Mouse (Mus musculus) intestine, embryonic 16.5 days (tissue): ENCODE data around the gene Gabrb1. TPM values are rescaled to one million over a fixed set of nuclear protein-coding genes. Genes with fewer than 3 reads are reported as not detected.

Experiments
- ATAC-seq: fragments of 200-750 bp; cut with Nextera tagmentation; 2 replicates; pipeline ENCODE4 v1.8.0; 2017; ENCODE audit warnings: moderate TSS enrichment, moderate library complexity
- H3K27ac ChIP-seq: fragments of 300-500 bp; sonication (generic); 2 replicates; pipeline ENCODE4 v1.5.1; 2014; ENCODE audit warnings: mild to moderate bottlenecking, low read length
- H3K27me3 ChIP-seq: fragments of 300-500 bp; sonication (generic); replicated peaks from 2 replicates; pipeline ENCODE4 v1.6.1; 2014; ENCODE audit warnings: low read length, control low read depth, mixed read lengths; ENCODE audit not compliant: control insufficient read depth, insufficient read depth
- H3K36me3 ChIP-seq: fragments of 300-500 bp; sonication (generic); 2 replicates; pipeline ENCODE4 v1.6.1; 2014; ENCODE audit warnings: low read length, control low read depth; ENCODE audit not compliant: control insufficient read depth, insufficient read depth
- H3K4me1 ChIP-seq: fragments of 300-500 bp; sonication (generic); 2 replicates; pipeline ENCODE4 v1.6.1; 2014; ENCODE audit warnings: low read length, control low read depth, mixed read lengths; ENCODE audit not compliant: control insufficient read depth, insufficient read depth
- H3K4me2 ChIP-seq: fragments of 300-500 bp; sonication (generic); 2 replicates; pipeline ENCODE4 v1.6.1; 2014; ENCODE audit warnings: low read depth, low read length, control low read depth
- H3K4me3 ChIP-seq: fragments of 300-500 bp; sonication (generic); 2 replicates; pipeline ENCODE4 v1.5.1; 2014; ENCODE audit warnings: mild to moderate bottlenecking, low read length
- H3K9ac ChIP-seq: fragments of 300-500 bp; sonication (generic); 2 replicates; pipeline ENCODE4 v1.6.1; 2014; ENCODE audit warnings: low read depth, low read length
- H3K9me3 ChIP-seq: fragments of 300-500 bp; sonication (generic); 2 replicates; pipeline ENCODE4 v1.6.1; 2016; ENCODE audit warnings: low read length, control low read depth; ENCODE audit not compliant: control insufficient read depth
- WGBS: fragments of 180-500 bp; shearing (Covaris S2); extraction: QIAGEN DNeasy Blood & Tissue Kit; methylation state at CpG from one replicate; pipeline ENCODE4 v1.1.7; 2014; 5-methylcytosine and 5-hydroxymethylcytosine counted together
- polyA plus RNA-seq: library from polyadenylated mRNA; unstranded; fragments of >200 nt; fragmentation: Nextera tagmentation; extraction: Ambion mirVana; gene quantifications from 2 replicates; pipeline ENCODE4 v1.2.1, GENCODE M21; 2015

Gabrb1 gene
- polyA plus RNA-seq, 1 experiment from 2014 or later = 0.35 TPM

DNA sequence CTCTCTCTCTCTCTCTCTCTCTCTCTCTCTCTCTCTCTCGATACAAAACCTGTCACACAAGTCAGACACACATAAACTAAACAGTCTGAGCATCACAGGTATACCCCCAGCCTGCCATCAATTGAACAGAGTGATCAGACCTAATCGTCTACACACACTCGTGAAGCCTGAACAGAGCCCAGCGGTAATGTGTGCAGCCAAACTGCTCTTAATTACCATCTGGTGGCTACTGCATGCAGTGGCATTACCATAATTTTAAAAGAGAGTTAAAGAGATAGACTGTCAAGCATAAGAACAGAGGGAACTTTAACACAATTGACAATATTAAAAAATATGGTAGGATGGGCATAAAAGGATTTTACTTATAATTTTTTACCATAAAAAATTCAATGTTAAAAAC is 7.7 kb downstream of the Gabrb1 start:
- 45% methylated on average over 4 of the region's 4 CpGs for WGBS
- no peaks in the 10 kb centered on the region for H3K9me3 ChIP-seq
- H3K4me3 ChIP-seq = no peak overlapping the region
- no peaks in the 10 kb centered on the region for H3K4me1 ChIP-seq
- H3K36me3 ChIP-seq = no peaks in the 10 kb centered on the region
- ATAC-seq = no peak
- no peak overlapping the region for H3K9ac ChIP-seq
- H3K4me2 ChIP-seq = no peak overlapping the region
- H3K27ac ChIP-seq = no peak overlapping the region
- H3K27me3 ChIP-seq = no peaks in the 10 kb centered on the region

- Histone ChIP-seq H3K4me1 (peaks cover 10% of the 10 kb centered on the region; the same call in 1 of the 2 replicates), H3K9me3 (no peaks in the 10 kb centered on the region), H3K4me2 (peak overlapping the region; percentile 94), H3K4me3 (peak overlapping the region; percentile 55), H3K36me3 (no peaks in the 10 kb centered on the region), H3K27ac (no peak overlapping the region), H3K9ac (no peak overlapping the region), H3K27me3 (no peaks in the 10 kb centered on the region; the same call in 1 of the 2 replicates)
- no peak for ATAC-seq
- 2% methylated on average over 19 of the region's 19 CpGs for WGBS
Observed at GRCm38 (mm10) chr5:71699696-71700467, 42.0 kb downstream of the Gabrb1 start.

- Histone ChIP-seq H3K27ac (no peak overlapping the region), H3K36me3 (no peaks in the 10 kb centered on the region), H3K4me3 (peak overlapping the region; percentile 55), H3K4me1 (peaks cover 10% of the 10 kb centered on the region; the same call in 1 of the 2 replicates), H3K9ac (peak overlapping the region; percentile 62), H3K27me3 (no peaks in the 10 kb centered on the region; the same call in 1 of the 2 replicates), H3K9me3 (no peaks in the 10 kb centered on the region), H3K4me2 (peak overlapping the region; percentile 94)
- ATAC-seq = peak; percentile 94
- WGBS = under 1% methylated on average over 46 of the region's 46 CpGs
Observed at GRCm38 (mm10) chr5:71700468-71701272, 42.8 kb downstream of the Gabrb1 start.

DNA sequence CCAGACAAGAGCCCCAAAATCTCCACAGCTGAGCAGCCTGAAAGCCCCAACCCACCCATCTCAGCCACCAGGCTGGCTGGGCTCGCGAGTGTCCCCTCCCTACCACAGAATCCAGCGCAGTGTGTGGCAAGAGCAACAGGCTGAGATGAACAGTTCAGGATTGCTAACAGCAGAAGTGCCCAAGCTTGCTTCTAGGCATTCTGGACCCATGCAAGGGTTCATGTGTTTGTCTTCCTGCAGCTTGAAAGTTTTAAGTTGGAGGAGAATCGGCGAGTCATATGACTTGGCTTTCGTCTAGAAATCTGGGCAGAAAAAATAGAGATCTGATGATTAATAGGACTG is 43.3 kb downstream of the Gabrb1 start:
- Histone ChIP-seq H3K4me2 (peak overlapping the region; percentile 94), H3K9ac (peak overlapping the region; percentile 62), H3K4me1 (peaks cover 10% of the 10 kb centered on the region; the same call in 1 of the 2 replicates), H3K27me3 (no peaks in the 10 kb centered on the region; the same call in 1 of the 2 replicates), H3K4me3 (peak overlapping the region; percentile 55), H3K36me3 (no peaks in the 10 kb centered on the region), H3K9me3 (no peaks in the 10 kb centered on the region), H3K27ac (no peak overlapping the region)
- 5% methylated on average over 6 of the region's 6 CpGs for WGBS
- peak; percentile 78 for ATAC-seq

DNA sequence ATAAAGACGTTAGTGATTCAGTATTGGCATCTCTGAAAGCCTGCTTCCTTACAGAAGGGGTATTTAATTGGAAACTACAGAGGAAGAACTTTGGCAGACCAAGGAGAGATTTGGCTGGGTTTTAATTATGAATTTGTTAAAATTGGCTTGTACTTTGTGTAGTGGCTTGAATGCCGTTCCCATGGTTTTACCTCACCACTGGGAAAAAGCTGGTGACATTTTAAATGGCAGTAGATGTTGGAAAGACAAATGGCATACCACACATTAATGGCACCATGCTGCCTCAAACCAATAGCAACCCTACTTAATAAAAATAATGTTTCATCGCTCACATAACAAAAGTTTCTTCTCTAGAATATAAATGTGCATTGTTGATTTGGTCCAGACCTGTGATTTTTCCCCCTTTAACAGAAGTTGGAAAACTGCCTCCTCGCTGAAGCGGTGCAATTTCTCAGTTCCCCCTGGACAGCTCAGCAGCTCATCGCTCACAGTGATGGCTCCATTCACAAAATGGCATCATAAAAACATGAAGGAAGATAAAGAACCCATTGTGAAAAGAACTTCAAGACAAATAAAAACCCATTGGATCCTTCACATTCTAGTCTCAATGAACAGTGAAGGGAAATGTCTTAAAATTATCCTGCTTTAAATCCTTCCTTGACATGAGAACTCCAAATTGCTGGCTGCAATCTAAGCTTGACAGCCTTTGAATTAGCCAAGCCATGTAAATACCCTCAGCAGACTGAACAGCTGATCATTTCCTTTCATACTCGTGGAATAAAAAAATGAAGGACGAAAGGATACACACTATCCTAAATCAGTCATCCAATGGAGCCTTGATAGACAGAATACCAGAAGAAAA is 75.2 kb downstream of the Gabrb1 start:
- no peak for ATAC-seq
- no peak overlapping the region for H3K4me3 ChIP-seq
- no peaks in the 10 kb centered on the region for H3K36me3 ChIP-seq
- H3K4me1 ChIP-seq = no peaks in the 10 kb centered on the region
- WGBS = 80% methylated on average over 8 of the region's 8 CpGs
- no peak overlapping the region for H3K9ac ChIP-seq
- H3K4me2 ChIP-seq = no peak overlapping the region
- no peak overlapping the region for H3K27ac ChIP-seq
- H3K27me3 ChIP-seq = no peaks in the 10 kb centered on the region
- H3K9me3 ChIP-seq = no peaks in the 10 kb centered on the region

DNA sequence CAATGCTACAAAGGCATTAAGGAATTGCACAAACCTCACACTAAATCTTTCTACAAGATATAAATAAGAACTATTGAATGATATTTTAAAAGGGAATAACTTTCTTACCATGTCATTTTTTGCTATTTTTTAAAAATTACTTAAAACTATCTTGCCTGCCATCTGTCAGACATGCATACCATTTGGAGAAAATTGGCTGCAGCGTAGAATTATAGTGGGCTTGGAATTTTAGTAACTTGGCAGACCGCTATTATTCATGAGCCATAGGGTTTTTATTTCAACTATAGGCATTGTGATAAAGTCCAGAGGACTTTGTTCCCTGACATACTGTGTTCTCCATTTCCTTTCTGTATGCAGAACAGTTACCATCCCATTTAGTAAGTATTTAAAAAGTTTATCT is 89.5 kb downstream of the Gabrb1 start:
- 65% methylated on average over 2 of the region's 2 CpGs for WGBS
- ATAC-seq = no peak
- H3K27me3 ChIP-seq = no peaks in the 10 kb centered on the region
- no peak overlapping the region for H3K9ac ChIP-seq
- H3K9me3 ChIP-seq = no peaks in the 10 kb centered on the region
- H3K4me2 ChIP-seq = no peak overlapping the region
- H3K27ac ChIP-seq = no peak overlapping the region
- no peaks in the 10 kb centered on the region for H3K4me1 ChIP-seq
- no peaks in the 10 kb centered on the region for H3K36me3 ChIP-seq
- no peak overlapping the region for H3K4me3 ChIP-seq

GRCm38 (mm10) chr5:71753966-71754365 is 96.1 kb downstream of the Gabrb1 start:
- Histone ChIP-seq H3K9ac (no peak overlapping the region), H3K9me3 (no peaks in the 10 kb centered on the region), H3K27me3 (no peaks in the 10 kb centered on the region), H3K27ac (no peak overlapping the region), H3K36me3 (no peaks in the 10 kb centered on the region), H3K4me2 (no peak overlapping the region), H3K4me1 (no peaks in the 10 kb centered on the region), H3K4me3 (no peak overlapping the region)
- 81% methylated on average over 5 of the region's 5 CpGs for WGBS
- no peak for ATAC-seq

- H3K36me3 ChIP-seq = no peaks in the 10 kb centered on the region
- H3K9me3 ChIP-seq = no peaks in the 10 kb centered on the region
- H3K4me1 ChIP-seq = no peaks in the 10 kb centered on the region
- 95% methylated on average over 6 of the region's 6 CpGs for WGBS
- H3K4me3 ChIP-seq = no peak overlapping the region
- H3K9ac ChIP-seq = no peak overlapping the region
- no peak overlapping the region for H3K4me2 ChIP-seq
- no peaks in the 10 kb centered on the region for H3K27me3 ChIP-seq
- H3K27ac ChIP-seq = no peak overlapping the region
- no peak for ATAC-seq
Observed at GRCm38 (mm10) chr5:71761105-71761504, 103.2 kb downstream of the Gabrb1 start.
